Mouse (Mus musculus) limb, embryonic 12.5 days (tissue): ENCODE results near the gene Fdxr. TPM values are rescaled to one million over a fixed set of nuclear protein-coding genes. Genes with fewer than 3 reads are reported as not detected.

Experiments used
- ATAC-seq: fragments of 200-750 bp; cut with Nextera tagmentation; 2 replicates; pipeline ENCODE4 v1.8.0; 2017; ENCODE audit warnings: low read depth, moderate TSS enrichment; ENCODE audit not compliant: insufficient number of reproducible peaks, insufficient read depth, low FRiP score, low TSS enrichment
- H3K27ac ChIP-seq: fragments of 300-500 bp; sonication (generic); 2 replicates; pipeline ENCODE4 v1.5.1; 2016; ENCODE audit warnings: mild to moderate bottlenecking, moderate library complexity
- H3K27me3 ChIP-seq: fragments of 300-500 bp; sonication (generic); 2 replicates; pipeline ENCODE4 v1.6.1; 2016; ENCODE audit warnings: mild to moderate bottlenecking, moderate library complexity
- H3K36me3 ChIP-seq: fragments of 300-500 bp; sonication (generic); 2 replicates; pipeline ENCODE4 v1.6.1; 2016; ENCODE audit warnings: mild to moderate bottlenecking, moderate library complexity
- H3K4me1 ChIP-seq: fragments of 300-500 bp; sonication (generic); replicated peaks from 2 replicates; pipeline ENCODE4 v1.6.1; 2016
- H3K4me2 ChIP-seq: fragments of 300-500 bp; sonication (generic); 2 replicates; pipeline ENCODE4 v1.6.1; 2016; ENCODE audit warnings: mild to moderate bottlenecking, moderate library complexity
- H3K4me3 ChIP-seq: fragments of 300-500 bp; sonication (generic); replicated peaks from 2 replicates; pipeline ENCODE4 v1.5.1; 2016; ENCODE audit warnings: mild to moderate bottlenecking
- H3K9ac ChIP-seq: fragments of 300-500 bp; sonication (generic); replicated peaks from 2 replicates; pipeline ENCODE4 v1.6.1; 2016; ENCODE audit warnings: mild to moderate bottlenecking, moderate library complexity
- H3K9me3 ChIP-seq: fragments of 300-500 bp; sonication (generic); 2 replicates; pipeline ENCODE4 v1.6.1; 2016; ENCODE audit warnings: mild to moderate bottlenecking, moderate library complexity
- WGBS: fragments of 180-500 bp; shearing (Covaris S2); methylation state at CpG from one replicate; pipeline ENCODE4 v1.1.7; 2016; 5-methylcytosine and 5-hydroxymethylcytosine counted together
- polyA plus RNA-seq: library from polyadenylated mRNA; unstranded; fragments of >200 nt; fragmentation: Nextera tagmentation; extraction: Ambion mirVana; gene quantifications from 2 replicates; pipeline ENCODE4 v1.2.1, GENCODE M21; 2016

The Fdxr gene
- polyA plus RNA-seq, 1 experiment from 2014 or later: 16.1 TPM

DNA sequence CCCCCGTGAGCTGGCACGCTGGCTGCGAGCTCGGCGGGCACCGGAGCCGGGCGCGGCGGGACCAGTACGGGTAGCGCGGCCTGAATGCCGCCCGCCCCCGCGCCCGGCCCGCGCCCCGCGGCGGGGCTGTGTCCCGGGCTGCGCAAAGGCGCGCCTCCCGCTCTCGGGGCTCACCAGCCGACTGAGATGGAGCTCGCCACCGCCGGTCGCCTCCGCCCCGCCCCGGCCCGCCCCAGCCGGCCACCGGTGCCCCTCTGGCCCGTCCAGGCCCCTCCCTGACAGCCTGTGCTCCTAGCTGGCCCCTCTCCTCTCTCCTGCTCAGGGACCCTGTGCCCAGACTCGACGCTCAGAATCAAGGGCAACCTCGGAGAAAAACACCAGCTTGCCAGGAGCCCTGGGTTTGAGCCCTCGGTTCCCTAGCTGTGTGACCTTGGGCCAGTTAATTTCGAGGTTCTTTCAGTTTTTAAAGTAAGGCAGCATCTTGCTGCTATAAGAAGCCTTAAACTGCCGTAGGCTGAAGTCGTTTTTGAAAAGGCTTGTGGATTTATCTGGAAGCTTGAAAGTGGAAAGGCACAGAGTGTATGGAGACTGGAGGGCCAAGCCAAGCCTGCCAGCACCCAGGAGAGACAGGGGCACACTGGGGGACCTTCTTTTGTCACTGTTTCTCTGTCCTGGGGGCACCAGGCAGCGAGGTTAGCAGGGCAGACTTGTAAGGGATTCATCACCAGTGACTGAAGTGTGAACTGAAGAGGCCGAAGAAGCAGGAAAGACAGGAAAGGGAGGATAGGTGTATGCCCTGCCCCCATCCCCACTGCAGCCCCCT is 9.6 kb downstream of the Fdxr start, which contains the start of gene Grin2c:
Gene Grin2c, minus strand, starts transcription at position 183 of the 823 bp plus-strand sequence.
- peaks cover 14% of the 10 kb centered on the region for H3K36me3 ChIP-seq
- H3K4me1 ChIP-seq: peaks cover 15% of the 10 kb centered on the region
- H3K9ac ChIP-seq: peak within 1 kb of the TSS; percentile 53
- peaks cover 81% of the 10 kb centered on the region for H3K27me3 ChIP-seq
- H3K27ac ChIP-seq: no peak within 1 kb of the TSS
- H3K9me3 ChIP-seq: no peaks in the 10 kb centered on the region
- peak within 1 kb of the TSS; percentile 45 for H3K4me3 ChIP-seq
- no peak for ATAC-seq
- H3K4me2 ChIP-seq: peak within 1 kb of the TSS; percentile 81
- WGBS: 4% methylated on average over 41 of the region's 50 CpGs

DNA sequence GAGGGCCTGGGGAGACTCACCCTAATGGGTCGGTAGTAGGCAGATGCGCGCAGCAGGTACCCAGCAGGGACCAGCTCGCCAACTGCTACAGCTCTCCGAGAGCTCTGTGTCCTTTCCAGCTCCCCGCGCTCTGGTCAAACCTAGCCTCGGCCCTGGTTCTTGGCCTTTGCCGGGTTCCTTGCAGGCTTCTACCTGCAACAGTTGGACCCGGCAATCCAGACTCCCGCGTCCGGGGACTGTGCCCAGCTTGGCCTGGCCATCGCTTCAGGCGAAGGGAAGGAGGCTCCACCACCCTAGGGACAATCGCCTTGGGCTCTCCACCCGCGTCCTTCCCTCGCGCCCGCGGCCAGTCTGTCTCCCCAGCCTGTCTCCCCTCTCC is 10.5 kb downstream of the Fdxr start:
- WGBS: 2% methylated on average over 21 of the region's 22 CpGs
- Histone ChIP-seq H3K9ac (peak overlapping the region; percentile 53; the same call in 1 of the 2 replicates), H3K9me3 (no peaks in the 10 kb centered on the region), H3K4me3 (peak overlapping the region; percentile 45), H3K27me3 (peaks cover 89% of the 10 kb centered on the region), H3K4me2 (peak overlapping the region; percentile 81), H3K27ac (no peak overlapping the region), H3K36me3 (peaks cover 14% of the 10 kb centered on the region), H3K4me1 (peaks cover 15% of the 10 kb centered on the region)
- ATAC-seq: no peak

DNA sequence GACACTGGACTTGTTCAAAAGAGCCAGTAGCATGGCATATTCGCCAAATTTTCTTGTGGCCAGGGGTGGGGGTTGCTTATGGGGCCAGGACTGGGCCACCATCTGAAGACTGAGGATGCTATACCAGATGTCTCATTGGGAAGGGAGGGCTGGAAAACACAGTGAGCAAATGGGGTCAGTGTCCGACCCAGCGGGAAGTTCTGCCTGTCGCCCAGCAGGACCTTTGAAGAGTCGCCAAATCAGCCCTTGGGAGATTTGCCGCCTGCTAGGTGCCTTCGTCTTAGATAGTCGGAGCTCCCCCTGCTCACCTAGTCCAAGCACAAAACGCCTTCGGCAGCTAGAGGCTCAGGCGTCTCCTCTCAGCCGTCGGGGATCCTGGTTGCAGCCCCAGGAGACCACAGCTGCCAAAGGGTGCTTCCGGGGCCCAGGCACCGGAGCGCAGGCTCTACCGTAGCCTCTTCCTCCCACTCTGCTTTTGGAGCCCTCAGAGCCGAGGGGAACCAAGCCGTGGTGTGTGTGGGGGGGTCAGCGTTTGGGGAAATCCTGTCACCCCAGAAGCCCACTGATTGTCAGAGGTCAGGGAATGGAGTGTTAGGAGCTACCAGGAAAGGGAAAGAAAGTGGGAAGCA is 11.0 kb downstream of the Fdxr start:
- Histone ChIP-seq H3K4me3 (no peak overlapping the region), H3K27ac (no peak overlapping the region), H3K4me1 (peaks cover 15% of the 10 kb centered on the region), H3K27me3 (peaks cover 94% of the 10 kb centered on the region), H3K9me3 (no peaks in the 10 kb centered on the region), H3K36me3 (peaks cover 14% of the 10 kb centered on the region), H3K4me2 (peak overlapping the region; percentile 81), H3K9ac (no peak overlapping the region; the same call in 1 of the 2 replicates)
- ATAC-seq: no peak
- 3% methylated on average over 20 of the region's 20 CpGs for WGBS

DNA sequence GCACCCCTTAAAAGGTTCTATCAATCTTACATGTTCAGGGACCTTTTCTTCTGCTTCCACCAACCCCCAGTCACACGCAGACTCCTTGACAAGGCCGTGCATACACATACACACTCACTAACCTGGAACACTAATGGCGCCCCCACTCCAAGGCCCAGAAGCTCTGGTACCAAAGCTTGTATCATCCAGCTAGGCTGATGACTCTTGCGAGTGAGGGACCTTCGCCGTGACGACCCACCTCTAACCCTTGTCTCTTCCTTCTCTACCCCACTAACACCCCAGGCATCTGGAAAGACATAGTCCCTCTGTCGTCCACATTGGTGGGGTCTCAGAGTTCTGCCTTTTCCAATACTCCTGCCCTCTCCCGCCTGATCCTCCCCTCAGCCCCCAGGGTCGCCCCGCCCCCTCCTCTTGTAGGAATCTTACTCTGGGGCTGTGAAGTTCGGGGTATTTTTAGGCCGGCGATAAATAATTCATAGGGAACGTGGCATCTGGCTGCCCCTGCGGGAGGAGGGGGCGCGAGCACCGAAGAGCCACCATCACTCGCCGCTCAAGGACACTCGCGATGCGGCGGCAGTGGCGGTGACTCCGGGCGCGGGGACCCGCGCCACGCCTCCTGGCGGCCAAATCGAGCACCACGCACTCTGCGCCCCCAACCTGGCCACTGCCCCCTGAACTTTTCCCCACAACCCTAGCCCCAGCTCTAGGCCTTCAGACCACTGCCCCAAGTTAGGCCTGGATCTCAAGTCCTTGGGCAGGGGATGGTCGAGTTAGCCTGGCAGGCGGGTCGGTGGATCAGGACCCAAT is 11.8 kb downstream of the Fdxr start:
- ATAC-seq: no peak
- H3K27me3 ChIP-seq: peaks cover 100% of the 10 kb centered on the region
- no peak overlapping the region for H3K9ac ChIP-seq
- peak overlapping the region; percentile 34 for H3K4me3 ChIP-seq
- no peaks in the 10 kb centered on the region for H3K9me3 ChIP-seq
- no peak overlapping the region for H3K27ac ChIP-seq
- H3K4me1 ChIP-seq: peaks cover 12% of the 10 kb centered on the region
- H3K36me3 ChIP-seq: peaks cover 14% of the 10 kb centered on the region
- H3K4me2 ChIP-seq: peak overlapping the region; percentile 55
- 6% methylated on average over 39 of the region's 39 CpGs for WGBS

DNA sequence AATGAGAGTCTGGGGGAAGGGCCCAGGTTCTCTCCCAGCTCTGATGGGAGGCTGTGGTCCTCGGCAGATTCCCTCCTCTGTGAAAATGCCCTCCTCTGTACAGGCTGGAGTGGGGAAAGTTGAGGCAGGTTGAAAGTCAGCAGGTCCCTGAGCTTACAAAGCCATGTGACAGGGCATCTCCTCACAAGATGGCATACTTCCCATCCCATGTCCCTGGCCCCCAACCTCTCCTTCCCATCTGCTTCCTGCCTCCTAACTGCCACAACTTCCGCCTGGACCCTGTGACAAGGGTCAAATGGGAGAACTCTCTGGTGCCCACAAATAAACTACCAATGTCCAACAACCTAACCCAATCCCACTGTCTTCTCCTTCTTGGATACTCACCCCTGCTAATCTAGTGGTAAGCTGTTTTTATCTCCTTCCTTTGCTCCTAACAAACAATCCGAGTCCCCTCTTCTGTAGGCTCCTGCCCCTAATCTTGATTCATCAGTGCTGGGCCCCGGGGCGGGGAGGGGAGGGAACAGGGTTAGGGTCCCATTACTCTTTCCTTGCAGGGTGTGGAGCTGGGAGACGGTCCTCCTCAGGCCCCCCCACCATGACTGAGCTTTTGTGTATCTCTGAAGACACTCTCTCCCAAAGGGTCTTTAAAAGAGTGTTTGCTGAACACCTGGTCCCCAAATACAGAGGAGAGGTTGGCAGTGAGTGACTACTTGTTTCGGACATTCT is 12.6 kb downstream of the Fdxr start:
- Histone ChIP-seq H3K9me3 (no peaks in the 10 kb centered on the region), H3K4me2 (no peak overlapping the region)

DNA sequence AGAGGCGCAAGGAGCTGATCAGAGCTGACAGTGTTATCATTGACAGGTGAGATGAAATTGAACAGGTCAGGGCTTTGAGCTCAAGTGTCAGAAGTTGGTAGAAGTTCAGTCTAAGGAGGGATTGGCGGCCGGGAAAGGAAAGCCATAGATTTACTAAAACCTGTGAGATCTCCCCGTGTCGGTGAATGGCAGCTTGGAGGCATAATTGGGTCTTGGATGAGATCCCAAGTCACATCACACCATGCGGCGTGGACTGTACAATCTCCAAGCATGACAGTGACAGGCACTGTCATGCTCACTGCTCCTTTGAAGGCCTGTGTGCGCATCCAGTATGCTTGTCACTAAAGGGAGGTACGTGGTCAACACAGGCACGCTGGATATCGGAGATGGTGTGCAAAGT is 13.9 kb downstream of the Fdxr start:
- H3K27ac ChIP-seq: no peak overlapping the region
- no peaks in the 10 kb centered on the region for H3K36me3 ChIP-seq
- no peak overlapping the region for H3K4me3 ChIP-seq
- no peak for ATAC-seq
- H3K27me3 ChIP-seq: peaks cover 100% of the 10 kb centered on the region
- H3K4me2 ChIP-seq: no peak overlapping the region
- no peak overlapping the region for H3K9ac ChIP-seq
- no peaks in the 10 kb centered on the region for H3K9me3 ChIP-seq
- peaks cover 16% of the 10 kb centered on the region for H3K4me1 ChIP-seq
- WGBS: 81% methylated on average over 11 of the region's 11 CpGs

More for the DNA sequence above, 12.6 kb downstream of the Fdxr start:
- H3K36me3 ChIP-seq: peaks cover 9% of the 10 kb centered on the region
- no peak overlapping the region for H3K27ac ChIP-seq
- no peak for ATAC-seq
- peaks cover 100% of the 10 kb centered on the region for H3K27me3 ChIP-seq
- 62% methylated on average over 7 of the region's 7 CpGs for whole genome bisulfite sequencing
- H3K4me3 ChIP-seq: no peak overlapping the region
- peaks cover 11% of the 10 kb centered on the region for H3K4me1 ChIP-seq
- no peak overlapping the region for H3K9ac ChIP-seq

DNA sequence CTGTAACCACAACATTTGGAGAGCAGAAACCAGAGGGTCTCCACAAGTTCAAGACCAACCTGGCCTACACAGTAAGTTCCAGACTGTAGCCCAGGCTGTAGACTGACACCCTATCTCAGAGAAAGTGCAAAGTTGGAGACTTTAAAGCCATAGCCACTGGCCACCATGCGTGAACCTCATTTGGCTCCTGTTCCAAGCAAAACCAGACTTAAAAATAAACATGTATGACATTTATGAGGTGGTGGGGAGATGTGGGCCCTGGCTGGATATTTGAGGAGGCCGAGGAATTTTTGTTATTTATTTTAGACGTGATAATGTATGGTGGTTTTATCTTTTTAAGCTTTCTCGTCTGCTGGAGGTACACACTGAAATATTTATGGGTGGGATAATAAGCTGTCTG is 17.7 kb downstream of the Fdxr start:
- H3K9me3 ChIP-seq: no peaks in the 10 kb centered on the region
- WGBS: 42% methylated on average over 4 of the region's 4 CpGs

DNA sequence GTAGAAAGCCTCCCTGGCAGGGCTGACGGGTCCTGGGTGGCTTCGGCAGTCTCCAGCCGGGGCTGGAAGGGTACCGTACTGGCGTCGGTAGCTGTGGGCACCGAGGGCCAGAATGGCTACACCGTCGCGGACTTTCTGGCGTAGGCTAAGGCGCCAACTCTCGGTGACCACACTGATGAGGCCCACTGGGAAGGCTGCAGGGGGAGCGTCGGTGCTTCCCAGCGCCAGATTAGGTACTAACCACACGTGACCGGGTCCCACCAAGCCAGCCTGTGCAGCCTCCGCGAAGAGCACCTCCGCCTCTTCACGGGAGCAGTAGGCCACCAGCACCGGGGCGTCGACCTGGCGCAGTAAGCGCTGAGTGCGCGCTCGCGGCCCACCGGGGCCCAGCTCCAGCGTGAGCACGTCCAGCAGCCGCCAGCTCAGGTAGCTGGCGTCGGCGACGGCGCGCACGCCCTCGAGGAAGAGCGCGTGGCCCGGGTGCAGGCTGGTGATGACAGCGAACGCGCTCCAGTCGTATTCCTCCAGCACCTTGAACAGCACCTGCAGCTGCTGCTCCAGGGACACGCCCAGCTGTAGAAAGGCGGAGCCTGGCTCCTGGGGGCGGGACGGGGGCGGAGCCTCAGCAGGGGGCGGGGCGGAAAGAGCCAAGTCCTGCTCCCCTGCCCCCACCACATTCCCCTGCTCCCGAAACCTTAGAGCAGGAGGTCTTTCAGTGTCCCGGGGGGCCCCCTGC is 18.9 kb downstream of the Fdxr start:
- Histone ChIP-seq H3K4me3 (peak overlapping the region; percentile 25), H3K9me3 (no peaks in the 10 kb centered on the region), H3K4me2 (peak overlapping the region; percentile 36), H3K27me3 (peaks cover 100% of the 10 kb centered on the region), H3K9ac (no peak overlapping the region), H3K27ac (no peak overlapping the region), H3K36me3 (no peaks in the 10 kb centered on the region), H3K4me1 (peaks cover 9% of the 10 kb centered on the region)
- ATAC-seq: no peak
- WGBS: 15% methylated on average over 59 of the region's 59 CpGs

More for the DNA sequence above, 17.7 kb downstream of the Fdxr start:
- Histone ChIP-seq H3K4me2 (no peak overlapping the region), H3K4me1 (peaks cover 9% of the 10 kb centered on the region), H3K36me3 (no peaks in the 10 kb centered on the region), H3K4me3 (no peak overlapping the region), H3K27ac (no peak overlapping the region), H3K27me3 (peaks cover 100% of the 10 kb centered on the region), H3K9ac (no peak overlapping the region)
- no peak for ATAC-seq

DNA sequence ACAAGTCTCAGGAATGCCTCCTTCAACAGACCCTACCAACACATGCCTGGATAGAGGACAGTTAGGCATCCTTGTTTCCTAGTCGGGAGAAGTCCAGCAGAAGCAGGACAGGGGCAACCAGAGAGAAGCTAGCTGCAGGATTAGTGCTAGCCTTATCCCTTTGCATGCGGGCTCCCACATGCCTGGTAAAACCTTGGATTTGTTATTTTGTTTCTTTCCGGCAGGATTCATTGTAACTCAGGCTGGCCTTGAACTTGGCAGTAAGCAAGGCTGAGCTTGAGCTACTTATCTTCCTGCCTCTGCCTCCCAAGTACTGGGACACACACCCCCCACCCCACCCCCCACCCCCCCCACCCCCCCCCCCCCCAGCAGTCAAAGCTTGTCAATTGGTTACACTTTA is 25.6 kb downstream of the Fdxr start:
- Histone ChIP-seq H3K36me3 (no peaks in the 10 kb centered on the region), H3K27ac (no peak overlapping the region), H3K4me3 (no peak overlapping the region), H3K27me3 (peaks cover 100% of the 10 kb centered on the region), H3K4me1 (peaks cover 23% of the 10 kb centered on the region), H3K4me2 (no peak overlapping the region), H3K9ac (no peak overlapping the region), H3K9me3 (no peaks in the 10 kb centered on the region)
- WGBS: 59% methylated on average over 3 of the region's 3 CpGs
- no peak for ATAC-seq

DNA sequence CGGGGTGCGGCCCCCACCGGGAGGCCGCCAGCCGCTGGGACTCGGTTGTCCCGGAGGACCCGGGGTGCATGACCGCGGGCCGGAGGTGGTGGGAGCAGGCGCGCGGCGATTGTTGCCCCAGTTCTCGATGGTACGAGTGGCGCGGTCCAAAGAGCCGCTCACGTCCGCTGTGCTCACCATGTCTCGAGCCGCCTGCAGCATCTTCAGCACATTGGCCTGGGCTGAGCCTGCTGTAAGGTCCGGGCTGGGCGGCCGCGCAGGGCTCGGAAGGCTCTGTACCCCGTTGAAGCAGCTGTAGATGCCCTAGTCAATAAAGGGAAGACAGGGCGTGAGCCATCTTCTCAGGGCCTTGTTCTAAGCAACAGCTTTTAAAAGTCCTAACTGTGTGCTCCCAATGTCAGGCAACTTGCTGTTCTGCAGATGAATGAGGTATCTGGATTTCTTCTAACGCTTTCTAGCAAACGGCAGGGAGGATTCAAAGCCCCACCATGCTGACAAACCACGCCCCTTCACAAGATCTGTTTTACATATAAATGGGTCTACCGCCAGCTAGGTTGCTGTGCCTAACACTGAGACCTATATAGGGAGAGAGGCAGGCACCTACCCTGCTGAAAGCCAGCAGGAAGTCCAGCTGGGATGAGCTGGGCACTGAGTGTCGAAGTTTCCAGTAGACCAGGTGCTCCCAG is 26.3 kb downstream of the Fdxr start:
- H3K27ac ChIP-seq: no peak overlapping the region
- peak overlapping the region; percentile 74 for H3K4me2 ChIP-seq
- ATAC-seq: no peak
- H3K27me3 ChIP-seq: peaks cover 99% of the 10 kb centered on the region
- peaks cover 31% of the 10 kb centered on the region for H3K4me1 ChIP-seq
- H3K36me3 ChIP-seq: no peaks in the 10 kb centered on the region
- H3K9ac ChIP-seq: peak overlapping the region; percentile 18; the same call in 1 of the 2 replicates
- WGBS: 2% methylated on average over 36 of the region's 36 CpGs
- no peaks in the 10 kb centered on the region for H3K9me3 ChIP-seq
- peak overlapping the region; percentile 42 for H3K4me3 ChIP-seq
